Mouse (Mus musculus) neural tube, embryonic 15.5 days (tissue): ENCODE data around the gene Fzd2. TPM values are rescaled to one million over a fixed set of nuclear protein-coding genes. Genes with fewer than 3 reads are reported as not detected.

ENCODE experiments used
- ATAC-seq: fragments of 200-750 bp; cut with Nextera tagmentation; 2 replicates; pipeline ENCODE4 v1.8.0; 2017; ENCODE audit warnings: mild to moderate bottlenecking, moderate TSS enrichment, moderate library complexity; ENCODE audit not compliant: low FRiP score
- H3K27ac ChIP-seq: fragments of 300-500 bp; sonication (generic); replicated peaks from 2 replicates; pipeline ENCODE4 v1.5.1; 2015; ENCODE audit warnings: mild to moderate bottlenecking, inconsistent platforms
- H3K27me3 ChIP-seq: fragments of 300-500 bp; sonication (generic); replicated peaks from 2 replicates; pipeline ENCODE4 v1.6.1; 2015; ENCODE audit warnings: inconsistent platforms
- H3K36me3 ChIP-seq: fragments of 300-500 bp; sonication (generic); 2 replicates; pipeline ENCODE4 v1.6.1; 2015; ENCODE audit warnings: inconsistent platforms
- H3K4me1 ChIP-seq: fragments of 300-500 bp; sonication (generic); 2 replicates; pipeline ENCODE4 v1.6.1; 2015; ENCODE audit warnings: inconsistent platforms
- H3K4me2 ChIP-seq: fragments of 300-500 bp; sonication (generic); 2 replicates; pipeline ENCODE4 v1.6.1; 2015; ENCODE audit warnings: inconsistent platforms, mild to moderate bottlenecking, moderate library complexity
- H3K4me3 ChIP-seq: fragments of 300-500 bp; sonication (generic); replicated peaks from 2 replicates; pipeline ENCODE4 v1.5.1; 2015; ENCODE audit warnings: mild to moderate bottlenecking, inconsistent platforms
- H3K9ac ChIP-seq: fragments of 300-500 bp; sonication (generic); replicated peaks from 2 replicates; pipeline ENCODE4 v1.6.1; 2015; ENCODE audit warnings: mild to moderate bottlenecking, inconsistent platforms
- H3K9me3 ChIP-seq: fragments of 300-500 bp; sonication (generic); replicated peaks from 2 replicates; pipeline ENCODE4 v1.6.1; 2016; ENCODE audit warnings: inconsistent platforms
- WGBS: fragments of 180-500 bp; shearing (Covaris S2); methylation state at CpG from one replicate; pipeline ENCODE4 v1.1.7; 2015; ENCODE audit warnings: mixed read lengths; 5-methylcytosine and 5-hydroxymethylcytosine counted together
- polyA plus RNA-seq: library from polyadenylated mRNA; unstranded; fragments of >200 nt; fragmentation: Nextera tagmentation; extraction: Ambion mirVana; gene quantifications from 2 replicates; pipeline ENCODE4 v1.2.1, GENCODE M21; 2015

Fzd2 gene
- polyA plus RNA-seq, 1 experiment from 2014 or later, result 8.0 TPM

GRCm38 (mm10) chr11:102582016-102582610, 22.1 kb upstream of the Fzd2 start:
- WGBS, result 19% methylated on average over 13 of the region's 13 CpGs
- peak overlapping the region; percentile 60; the same call in 1 of the 2 replicates for H3K27ac ChIP-seq
- H3K27me3 ChIP-seq, result peaks cover 5% of the 10 kb centered on the region; the same call in 1 of the 2 replicates

GRCm38 (mm10) chr11:102582736-102583135, 21.5 kb upstream of the Fzd2 start:
- Histone ChIP-seq H3K9ac (no peak overlapping the region), H3K36me3 (no peaks in the 10 kb centered on the region), H3K4me3 (no peak overlapping the region), H3K27me3 (peaks cover 5% of the 10 kb centered on the region; the same call in 1 of the 2 replicates), H3K4me1 (peaks cover 32% of the 10 kb centered on the region), H3K9me3 (no peaks in the 10 kb centered on the region), H3K4me2 (no peak overlapping the region), H3K27ac (no peak overlapping the region)
- no peak for ATAC-seq
- WGBS, result 38% methylated on average over 5 of the region's 5 CpGs

More at GRCm38 (mm10) chr11:102582016-102582610, 22.1 kb upstream of the Fzd2 start:
- H3K4me3 ChIP-seq, result no peak overlapping the region
- H3K9ac ChIP-seq, result no peak overlapping the region
- no peaks in the 10 kb centered on the region for H3K9me3 ChIP-seq
- H3K36me3 ChIP-seq, result no peaks in the 10 kb centered on the region
- peaks cover 32% of the 10 kb centered on the region for H3K4me1 ChIP-seq
- ATAC-seq, result no peak
- no peak overlapping the region for H3K4me2 ChIP-seq

GRCm38 (mm10) chr11:102586445-102587130, 17.6 kb upstream of the Fzd2 start:
- Histone ChIP-seq H3K27ac (no peak overlapping the region), H3K9ac (no peak overlapping the region), H3K4me1 (peaks cover 12% of the 10 kb centered on the region), H3K4me2 (no peak overlapping the region), H3K9me3 (no peaks in the 10 kb centered on the region), H3K4me3 (no peak overlapping the region), H3K27me3 (peaks cover under 1% of the 10 kb centered on the region; the same call in 1 of the 2 replicates), H3K36me3 (no peaks in the 10 kb centered on the region)
- WGBS, result 88% methylated on average over 4 of the region's 4 CpGs
- ATAC-seq, result no peak

GRCm38 (mm10) chr11:102587554-102587953, 16.6 kb upstream of the Fzd2 start:
- no peaks in the 10 kb centered on the region for H3K9me3 ChIP-seq
- H3K4me2 ChIP-seq, result no peak overlapping the region
- H3K27me3 ChIP-seq, result no peaks in the 10 kb centered on the region
- H3K9ac ChIP-seq, result no peak overlapping the region
- H3K4me3 ChIP-seq, result no peak overlapping the region
- ATAC-seq, result no peak
- peaks cover 4% of the 10 kb centered on the region; the same call in 1 of the 2 replicates for H3K4me1 ChIP-seq
- H3K27ac ChIP-seq, result no peak overlapping the region
- 85% methylated on average over 3 of the region's 3 CpGs for WGBS
- H3K36me3 ChIP-seq, result no peaks in the 10 kb centered on the region

- Histone ChIP-seq H3K4me2 (0 out of 2 replicates have a peak overlapping the region, but pooled peaks have one; percentile 20), H3K36me3 (no peaks in the 10 kb centered on the region), H3K27ac (peak overlapping the region; percentile 38), H3K9me3 (no peaks in the 10 kb centered on the region), H3K4me1 (peaks cover 9% of the 10 kb centered on the region), H3K4me3 (no peak overlapping the region), H3K9ac (no peak overlapping the region), H3K27me3 (no peaks in the 10 kb centered on the region)
- WGBS, result 8% methylated on average over 4 of the region's 4 CpGs
- ATAC-seq, result no peak
Measured at GRCm38 (mm10) chr11:102595341-102595820, 8.8 kb upstream of the Fzd2 start.

GRCm38 (mm10) chr11:102599912-102600311, 4.3 kb upstream of the Fzd2 start:
- no peak overlapping the region for H3K4me3 ChIP-seq
- H3K9ac ChIP-seq, result no peak overlapping the region
- no peaks in the 10 kb centered on the region for H3K27me3 ChIP-seq
- H3K27ac ChIP-seq, result no peak overlapping the region
- no peak overlapping the region for H3K4me2 ChIP-seq
- WGBS, result 93% methylated on average over 3 of the region's 3 CpGs
- ATAC-seq, result no peak
- peaks cover 29% of the 10 kb centered on the region for H3K4me1 ChIP-seq
- H3K36me3 ChIP-seq, result no peaks in the 10 kb centered on the region
- no peaks in the 10 kb centered on the region for H3K9me3 ChIP-seq

- WGBS, result 3% methylated on average over 13 of the region's 13 CpGs
Measured at GRCm38 (mm10) chr11:102602816-102603495, 1.2 kb upstream of the Fzd2 start.

GRCm38 (mm10) chr11:102603496-102603850, 723 bp upstream of the Fzd2 start:
- under 1% methylated on average over 10 of the region's 10 CpGs for WGBS
- ATAC-seq, result peak; percentile 73
- H3K36me3 ChIP-seq, result no peaks in the 10 kb centered on the region

More at GRCm38 (mm10) chr11:102602816-102603495, 1.2 kb upstream of the Fzd2 start:
- H3K27me3 ChIP-seq, result no peaks in the 10 kb centered on the region
- no peaks in the 10 kb centered on the region for H3K36me3 ChIP-seq
- peak overlapping the region; percentile 90 for H3K4me2 ChIP-seq
- peak overlapping the region; percentile 85 for H3K27ac ChIP-seq
- H3K9me3 ChIP-seq, result no peaks in the 10 kb centered on the region
- H3K9ac ChIP-seq, result peak overlapping the region; percentile 47
- H3K4me3 ChIP-seq, result peak overlapping the region; percentile 72
- H3K4me1 ChIP-seq, result peaks cover 48% of the 10 kb centered on the region
- ATAC-seq, result no peak

GRCm38 (mm10) chr11:102604777-102605552, 769 bp downstream of the Fzd2 start:
- H3K4me3 ChIP-seq, result peak overlapping the region; percentile 72
- H3K27ac ChIP-seq, result peak overlapping the region; percentile 91
- WGBS, result under 1% methylated on average over 69 of the region's 74 CpGs
- peak; percentile 46 for ATAC-seq
- H3K36me3 ChIP-seq, result no peaks in the 10 kb centered on the region
- peak overlapping the region; percentile 63 for H3K9ac ChIP-seq
- H3K4me1 ChIP-seq, result peaks cover 60% of the 10 kb centered on the region
- H3K9me3 ChIP-seq, result no peaks in the 10 kb centered on the region
- no peaks in the 10 kb centered on the region for H3K27me3 ChIP-seq
- H3K4me2 ChIP-seq, result peak overlapping the region; percentile 90

More at GRCm38 (mm10) chr11:102603496-102603850, 723 bp upstream of the Fzd2 start:
- H3K4me2 ChIP-seq, result peak overlapping the region; percentile 90
- H3K4me3 ChIP-seq, result peak overlapping the region; percentile 72
- H3K9ac ChIP-seq, result peak overlapping the region; percentile 47; the same call in 1 of the 2 replicates
- no peaks in the 10 kb centered on the region for H3K27me3 ChIP-seq
- no peaks in the 10 kb centered on the region for H3K9me3 ChIP-seq
- H3K27ac ChIP-seq, result peak overlapping the region; percentile 85
- H3K4me1 ChIP-seq, result peaks cover 53% of the 10 kb centered on the region

- WGBS, result under 1% methylated on average over 62 of the region's 62 CpGs
- Histone ChIP-seq H3K9me3 (no peaks in the 10 kb centered on the region), H3K36me3 (no peaks in the 10 kb centered on the region), H3K27me3 (no peaks in the 10 kb centered on the region), H3K4me3 (peak overlapping the region; percentile 72), H3K9ac (peak overlapping the region; percentile 63), H3K4me1 (peaks cover 62% of the 10 kb centered on the region), H3K27ac (peak overlapping the region; percentile 91), H3K4me2 (peak overlapping the region; percentile 90)
- ATAC-seq, result no peak
Measured at GRCm38 (mm10) chr11:102605553-102606416, 1.6 kb downstream of the Fzd2 start.
